In the genomic region with DNA sequence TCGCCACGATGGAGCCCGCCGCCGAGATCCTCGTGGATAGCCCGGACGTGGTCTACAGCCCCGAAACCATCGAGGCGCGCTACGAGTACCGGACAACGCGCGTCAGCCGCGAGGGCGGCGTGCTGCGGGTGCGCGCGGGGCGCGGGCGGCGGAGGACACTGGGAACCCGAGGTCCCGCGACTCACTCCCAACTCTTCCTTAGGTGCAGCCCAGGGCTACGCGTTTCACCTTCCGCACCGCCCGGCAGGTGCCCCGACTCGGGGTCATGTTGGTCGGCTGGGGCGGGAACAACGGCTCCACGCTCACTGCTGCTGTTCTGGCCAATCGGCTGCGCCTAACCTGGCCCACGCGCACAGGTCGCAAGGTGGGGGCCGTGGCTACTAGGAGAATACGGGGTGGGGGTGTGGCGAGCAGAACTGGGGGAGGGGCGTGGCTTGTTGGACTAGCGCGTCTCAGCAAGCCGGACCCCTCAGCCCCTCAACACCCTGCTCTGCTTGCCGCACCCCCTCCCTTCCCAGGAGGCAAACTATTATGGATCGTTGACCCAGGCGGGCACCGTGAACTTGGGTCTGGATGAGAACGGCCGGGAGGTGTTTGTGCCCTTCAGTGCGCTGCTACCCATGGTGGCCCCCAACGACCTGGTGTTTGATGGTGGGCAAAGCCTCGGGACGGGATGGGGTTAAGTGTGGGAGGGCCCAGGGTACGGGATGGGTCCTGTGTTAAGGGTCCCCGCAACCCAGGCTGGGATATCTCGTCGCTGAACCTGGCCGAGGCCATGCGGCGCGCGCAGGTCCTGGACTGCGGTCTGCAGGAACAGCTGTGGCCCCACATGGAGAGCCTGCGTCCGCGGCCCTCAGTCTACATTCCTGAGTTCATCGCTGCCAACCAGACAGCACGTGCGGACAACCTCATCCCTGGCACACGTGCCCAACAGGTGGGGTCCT, we compare ENCODE assay signal across 7 mouse cellular contexts. TPM values are rescaled to one million over a fixed set of nuclear protein-coding genes. Genes with fewer than 3 reads are reported as not detected.
DNase-seq lines count a peak whose midpoint lies in the region; ATAC-seq and TF ChIP-seq lines count a peak whose summit lies in the region.

No protein-coding gene starts in this region.

- 10% methylated on average over 82 of the region's 82 CpGs for WGBS in hindbrain, embryonic 10.5 days
- 9% methylated on average over 62 of the region's 82 CpGs for WGBS in limb, embryonic 14.5 days
- 11% methylated on average over 82 of the region's 82 CpGs for WGBS in midbrain, embryonic 15.5 days

- peaks cover 44% of the 10 kb centered on the region for H3K27me3 ChIP-seq in hindbrain, embryonic 10.5 days (ENCODE audit: insufficient read depth, poor library complexity, severe bottlenecking)
- no peaks in the 10 kb centered on the region for H3K27me3 ChIP-seq in limb, embryonic 14.5 days (ENCODE audit: control insufficient read depth, insufficient read depth, low read length)
- no peaks in the 10 kb centered on the region for H3K27me3 ChIP-seq in midbrain, embryonic 15.5 days (replicated peaks)

- peak; percentile 44 to 46 for DNase-seq in spleen, postnatal 36 days (ENCODE audit: low spot score in 2 of 2)
- no peak for DNase-seq in spleen, adult 12 weeks (ENCODE audit: low spot score)
- DNase-seq in cerebellum, postnatal 25 days, result peak; percentile 71
- peak; percentile 41 for DNase-seq in hindbrain, embryonic 10.5 days (ENCODE audit: low spot score)
- DNase-seq in limb, embryonic 14.5 days (ENCODE audit: low spot score), result no peak
- no peak for DNase-seq in layer of hippocampus, adult 18-20 months (ENCODE audit: low spot score in 2 of 2)

- H3K27ac ChIP-seq in hindbrain, embryonic 10.5 days, result peak overlapping the region; percentile 86
- H3K27ac ChIP-seq in limb, embryonic 14.5 days (replicated peaks; ENCODE audit: low read depth, low read length), result peak overlapping the region; percentile 74
- peak overlapping the region; percentile 75 for H3K27ac ChIP-seq in midbrain, embryonic 15.5 days

- peak; percentile 0; the same call in 1 of the 2 replicates for ATAC-seq in limb, embryonic 14.5 days (ENCODE audit: low FRiP score, low read depth)
- ATAC-seq in midbrain, embryonic 15.5 days (replicated peaks), result peak; percentile 31

- H3K9me3 ChIP-seq in hindbrain, embryonic 10.5 days, result no peaks in the 10 kb centered on the region
- no peaks in the 10 kb centered on the region for H3K9me3 ChIP-seq in limb, embryonic 14.5 days (ENCODE audit: control insufficient read depth, low read length)
- no peaks in the 10 kb centered on the region for H3K9me3 ChIP-seq in midbrain, embryonic 15.5 days

- H3K9ac ChIP-seq in limb, embryonic 14.5 days (ENCODE audit: low read depth, low read length, severe bottlenecking), result peak overlapping the region; percentile 69
- H3K9ac ChIP-seq in midbrain, embryonic 15.5 days, result peak overlapping the region; percentile 58

- peak overlapping the region; percentile 74 for H3K4me3 ChIP-seq in hindbrain, embryonic 10.5 days
- H3K4me3 ChIP-seq in limb, embryonic 14.5 days (replicated peaks; ENCODE audit: low read length), result peak overlapping the region; percentile 72
- H3K4me3 ChIP-seq in midbrain, embryonic 15.5 days, result peak overlapping the region; percentile 61

- no peak for TF ChIP-seq POLR2A in limb, embryonic 14.5 days (IDR thresholded peaks at IDR 0.05; ENCODE audit: borderline replicate concordance, extremely low read depth, insufficient read depth, insufficient read length)

- peaks cover 71% of the 10 kb centered on the region for H3K4me1 ChIP-seq in hindbrain, embryonic 10.5 days (replicated peaks)
- H3K4me1 ChIP-seq in limb, embryonic 14.5 days (ENCODE audit: control insufficient read depth, insufficient read depth, low read length), result peaks cover 34% of the 10 kb centered on the region
- peaks cover 51% of the 10 kb centered on the region for H3K4me1 ChIP-seq in midbrain, embryonic 15.5 days

- peaks cover 59% of the 10 kb centered on the region for H3K36me3 ChIP-seq in hindbrain, embryonic 10.5 days
- peaks cover 40% of the 10 kb centered on the region for H3K36me3 ChIP-seq in limb, embryonic 14.5 days (ENCODE audit: control insufficient read depth, insufficient read depth, low read length)
- H3K36me3 ChIP-seq in midbrain, embryonic 15.5 days (replicated peaks), result peaks cover 4% of the 10 kb centered on the region; the same call in 1 of the 2 replicates

- peak overlapping the region; percentile 95 for H3K4me2 ChIP-seq in limb, embryonic 14.5 days (replicated peaks; ENCODE audit: low read depth, low read length, severe bottlenecking)
- peak overlapping the region; percentile 91 for H3K4me2 ChIP-seq in midbrain, embryonic 15.5 days

RNA-seq across cellular contexts. Expression of gene Isyna1, which starts 0.7 kb away (rescaled TPM):
- 158 and 159 TPM in 2 replicates for polyA plus RNA-seq in hindbrain, embryonic 10.5 days (2016; fragmentation: Nextera tagmentation; extraction: Ambion mirVana)
- polyA plus RNA-seq in limb, embryonic 14.5 days (2012; rRNA removed), result 213 and 279 TPM in 2 replicates
- polyA plus RNA-seq in limb, embryonic 14.5 days (2014; fragmentation: Nextera tagmentation; extraction: Ambion mirVana), result 94.4 and 103 TPM in 2 replicates
- 175 and 176 TPM in 2 replicates for polyA plus RNA-seq in midbrain, embryonic 15.5 days (2015; fragmentation: Nextera tagmentation; extraction: Ambion mirVana)
- total RNA-seq in layer of hippocampus, adult 18-20 months (2021), result 10 to 100 TPM; 47.3 to 47.7 TPM

RNA-seq across cellular contexts. Expression of gene Ssbp4, which starts 13.8 kb away (rescaled TPM):
- polyA plus RNA-seq in hindbrain, embryonic 10.5 days (2016; fragmentation: Nextera tagmentation; extraction: Ambion mirVana), result 84.4 and 117 TPM in 2 replicates
- 163 and 236 TPM in 2 replicates for polyA plus RNA-seq in limb, embryonic 14.5 days (2012; rRNA removed)
- polyA plus RNA-seq in limb, embryonic 14.5 days (2014; fragmentation: Nextera tagmentation; extraction: Ambion mirVana), result 151 and 171 TPM in 2 replicates
- polyA plus RNA-seq in midbrain, embryonic 15.5 days (2015; fragmentation: Nextera tagmentation; extraction: Ambion mirVana), result 175 and 189 TPM in 2 replicates
- total RNA-seq in layer of hippocampus, adult 18-20 months (2021), result 100 to 1,000 TPM; 272 to 279 TPM

RNA-seq across cellular contexts. Expression of gene Lrrc25, which starts 21.1 kb away (rescaled TPM):
- polyA plus RNA-seq in hindbrain, embryonic 10.5 days (2016; fragmentation: Nextera tagmentation; extraction: Ambion mirVana), result 1.1 and 1.6 TPM in 2 replicates
- polyA plus RNA-seq in limb, embryonic 14.5 days (2012; rRNA removed), result 3.5 and 4.5 TPM in 2 replicates
- 2.5 and 3.2 TPM in 2 replicates for polyA plus RNA-seq in limb, embryonic 14.5 days (2014; fragmentation: Nextera tagmentation; extraction: Ambion mirVana)
- polyA plus RNA-seq in midbrain, embryonic 15.5 days (2015; fragmentation: Nextera tagmentation; extraction: Ambion mirVana), result 1.2 and 1.6 TPM in 2 replicates
- total RNA-seq in layer of hippocampus, adult 18-20 months (2021), result under 1 TPM; 0.33 to 0.37 TPM

RNA-seq across cellular contexts. Expression of gene Gdf15, which starts 37.4 kb away (rescaled TPM):
- not detected in 2 replicates for polyA plus RNA-seq in hindbrain, embryonic 10.5 days (2016; fragmentation: Nextera tagmentation; extraction: Ambion mirVana)
- 0.15 and 0.47 TPM in 2 replicates for polyA plus RNA-seq in limb, embryonic 14.5 days (2012; rRNA removed)
- 0.18 TPM in 1 of 2 replicates, not detected in the other for polyA plus RNA-seq in limb, embryonic 14.5 days (2014; fragmentation: Nextera tagmentation; extraction: Ambion mirVana)
- polyA plus RNA-seq in midbrain, embryonic 15.5 days (2015; fragmentation: Nextera tagmentation; extraction: Ambion mirVana), result 0.13 and 0.19 TPM in 2 replicates
- total RNA-seq in layer of hippocampus, adult 18-20 months (2021), result not detected

RNA-seq across cellular contexts. Expression of gene Ell, which starts 55.6 kb away (rescaled TPM):
- 20.5 and 22.4 TPM in 2 replicates for polyA plus RNA-seq in hindbrain, embryonic 10.5 days (2016; fragmentation: Nextera tagmentation; extraction: Ambion mirVana)
- 30.3 and 35.3 TPM in 2 replicates for polyA plus RNA-seq in limb, embryonic 14.5 days (2012; rRNA removed)
- polyA plus RNA-seq in limb, embryonic 14.5 days (2014; fragmentation: Nextera tagmentation; extraction: Ambion mirVana), result 20.2 and 22.4 TPM in 2 replicates
- 18.6 and 19.9 TPM in 2 replicates for polyA plus RNA-seq in midbrain, embryonic 15.5 days (2015; fragmentation: Nextera tagmentation; extraction: Ambion mirVana)
- 10 to 100 TPM; 18.9 to 21.8 TPM for total RNA-seq in layer of hippocampus, adult 18-20 months (2021)

Comparison
In these comparisons a context has a peak if more than half of its experiments do, and no peak if none do; other contexts are left out.
1. DNase-seq: peak in spleen, postnatal 36 days (2 of 2), cerebellum, postnatal 25 days (2 of 2) and hindbrain, embryonic 10.5 days (single experiment); none in spleen, adult 12 weeks (single experiment), limb, embryonic 14.5 days (single experiment) and layer of hippocampus, adult 18-20 months (0 of 2).
2. Peak in every context shown above with its lines, with median percentiles within 50 percentile points of each other: H3K27ac ChIP-seq and H3K4me3 ChIP-seq.